8 mouse cellular contexts compared by ENCODE assay signal in the genomic region with DNA sequence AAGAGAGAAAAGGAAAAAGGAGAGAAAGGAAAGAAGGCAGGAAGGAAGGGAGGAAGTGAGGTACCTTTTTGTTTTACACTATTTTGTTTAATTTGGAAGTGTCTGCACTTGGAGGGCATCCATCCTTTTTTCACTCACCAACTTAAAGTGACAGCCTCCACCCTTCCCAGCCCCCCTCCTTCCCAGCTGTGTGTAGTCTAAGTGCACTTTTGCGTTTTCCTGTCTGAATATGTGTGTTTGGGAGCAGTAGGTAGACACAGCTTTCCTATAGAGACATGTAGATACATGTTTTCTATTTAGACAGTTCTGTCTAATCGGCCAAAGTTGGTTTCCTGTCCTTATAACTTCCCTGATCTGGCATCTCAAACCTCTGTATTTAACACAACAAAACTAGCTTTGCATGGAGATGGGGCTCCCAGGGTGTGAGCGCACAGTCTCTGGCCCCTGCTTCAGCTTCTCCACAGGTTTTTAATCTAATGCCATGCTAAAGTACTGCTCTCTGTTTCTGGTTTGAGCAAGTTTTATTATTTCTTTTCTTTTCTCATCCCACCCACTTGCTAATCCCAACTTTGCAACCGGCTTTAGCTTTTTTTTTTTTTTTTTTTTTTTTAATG.
DNase-seq lines count a peak whose midpoint lies in the region; ATAC-seq lines count a peak whose summit lies in the region.

No protein-coding gene starts in this region.

- no peaks in the 10 kb centered on the region for H3K9me3 ChIP-seq in lung, embryonic 15.5 days
- H3K9me3 ChIP-seq in forebrain, embryonic 10.5 days, result no peaks in the 10 kb centered on the region
- no peaks in the 10 kb centered on the region for H3K9me3 ChIP-seq in limb, embryonic 11.5 days (ENCODE audit: control insufficient read depth, low read length)
- H3K9me3 ChIP-seq in neural tube, embryonic 15.5 days (replicated peaks), result no peaks in the 10 kb centered on the region

- H3K27me3 ChIP-seq in lung, embryonic 15.5 days, result peaks cover 18% of the 10 kb centered on the region
- peaks cover 54% of the 10 kb centered on the region for H3K27me3 ChIP-seq in forebrain, embryonic 10.5 days (ENCODE audit: poor library complexity, severe bottlenecking)
- no peaks in the 10 kb centered on the region for H3K27me3 ChIP-seq in limb, embryonic 11.5 days (ENCODE audit: control insufficient read depth, insufficient read depth, low read length)
- peaks cover 58% of the 10 kb centered on the region for H3K27me3 ChIP-seq in neural tube, embryonic 15.5 days (replicated peaks)

- no peak for DNase-seq in lung, postnatal 4 days
- DNase-seq in forebrain, embryonic 10.5 days (ENCODE audit: extremely low spot score, low spot score), result no peak
- DNase-seq in limb, embryonic 11.5 days (ENCODE audit: low spot score), result no peak
- no peak for DNase-seq in left cerebral cortex, adult 9 months (ENCODE audit: low spot score in 2 of 2)
- DNase-seq in spleen, postnatal 14 days (ENCODE audit: low spot score in 2 of 2), result no peak

- no peak overlapping the region for H3K27ac ChIP-seq in lung, embryonic 15.5 days
- peak overlapping the region; percentile 88 for H3K27ac ChIP-seq in forebrain, embryonic 10.5 days
- no peak overlapping the region for H3K27ac ChIP-seq in limb, embryonic 11.5 days (replicated peaks; ENCODE audit: low read depth, low read length)
- H3K27ac ChIP-seq in neural tube, embryonic 15.5 days (replicated peaks), result no peak overlapping the region

- ATAC-seq in lung, embryonic 15.5 days (ENCODE audit: borderline replicate concordance, extremely low read depth, low FRiP score, low TSS enrichment), result no peak
- no peak for ATAC-seq in limb, embryonic 11.5 days (ENCODE audit: insufficient number of reproducible peaks, low FRiP score, low TSS enrichment, low read depth)
- ATAC-seq in neural tube, embryonic 15.5 days (ENCODE audit: low FRiP score), result no peak
- no peak for ATAC-seq in granulocyte monocyte progenitor cell, adult 5-6 weeks (replicated peaks; ENCODE audit: poor library complexity, severe bottlenecking)

- no peaks in the 10 kb centered on the region for H3K36me3 ChIP-seq in lung, embryonic 15.5 days
- no peaks in the 10 kb centered on the region for H3K36me3 ChIP-seq in forebrain, embryonic 10.5 days (replicated peaks)
- no peaks in the 10 kb centered on the region for H3K36me3 ChIP-seq in limb, embryonic 11.5 days (ENCODE audit: control insufficient read depth, insufficient read depth, low read length)
- no peaks in the 10 kb centered on the region for H3K36me3 ChIP-seq in neural tube, embryonic 15.5 days

- H3K4me1 ChIP-seq in lung, embryonic 15.5 days, result peaks cover 31% of the 10 kb centered on the region
- H3K4me1 ChIP-seq in forebrain, embryonic 10.5 days, result peaks cover 100% of the 10 kb centered on the region
- peaks cover 51% of the 10 kb centered on the region for H3K4me1 ChIP-seq in limb, embryonic 11.5 days (ENCODE audit: control insufficient read depth, insufficient read depth, low read length)
- H3K4me1 ChIP-seq in neural tube, embryonic 15.5 days, result peaks cover 17% of the 10 kb centered on the region

- peak overlapping the region; percentile 73 for H3K4me2 ChIP-seq in lung, embryonic 15.5 days
- peak overlapping the region; percentile 56 for H3K4me2 ChIP-seq in limb, embryonic 11.5 days (ENCODE audit: low read depth, severe bottlenecking)
- peak overlapping the region; percentile 54 for H3K4me2 ChIP-seq in neural tube, embryonic 15.5 days

- H3K4me3 ChIP-seq in lung, embryonic 15.5 days, result peak overlapping the region; percentile 29
- H3K4me3 ChIP-seq in forebrain, embryonic 10.5 days, result peak overlapping the region; percentile 55
- no peak overlapping the region for H3K4me3 ChIP-seq in limb, embryonic 11.5 days (ENCODE audit: low read depth, low read length)
- peak overlapping the region; percentile 27; the same call in 1 of the 2 replicates for H3K4me3 ChIP-seq in neural tube, embryonic 15.5 days (replicated peaks)

- no peak overlapping the region for H3K9ac ChIP-seq in lung, embryonic 15.5 days
- 0 out of 2 replicates have a peak overlapping the region, but pooled peaks have one; percentile 14 for H3K9ac ChIP-seq in limb, embryonic 11.5 days (ENCODE audit: low read length)
- no peak overlapping the region for H3K9ac ChIP-seq in neural tube, embryonic 15.5 days (replicated peaks)

- WGBS in lung, embryonic 15.5 days, result 42% methylated on average over 4 of the region's 4 CpGs
- WGBS in forebrain, embryonic 10.5 days, result 5% methylated on average over 4 of the region's 4 CpGs
- WGBS in limb, embryonic 11.5 days, result 19% methylated on average over 4 of the region's 4 CpGs
- WGBS in neural tube, embryonic 15.5 days, result 17% methylated on average over 4 of the region's 4 CpGs
